Mouse (Mus musculus): ENCODE measurements around the gene Sars2. TPM values are rescaled to one million over a fixed set of nuclear protein-coding genes. Genes with fewer than 3 reads are reported as not detected.

Gene Sars2
- polyA plus RNA-seq, 1 experiment from 2014 or later, result 33.0 TPM

DNA sequence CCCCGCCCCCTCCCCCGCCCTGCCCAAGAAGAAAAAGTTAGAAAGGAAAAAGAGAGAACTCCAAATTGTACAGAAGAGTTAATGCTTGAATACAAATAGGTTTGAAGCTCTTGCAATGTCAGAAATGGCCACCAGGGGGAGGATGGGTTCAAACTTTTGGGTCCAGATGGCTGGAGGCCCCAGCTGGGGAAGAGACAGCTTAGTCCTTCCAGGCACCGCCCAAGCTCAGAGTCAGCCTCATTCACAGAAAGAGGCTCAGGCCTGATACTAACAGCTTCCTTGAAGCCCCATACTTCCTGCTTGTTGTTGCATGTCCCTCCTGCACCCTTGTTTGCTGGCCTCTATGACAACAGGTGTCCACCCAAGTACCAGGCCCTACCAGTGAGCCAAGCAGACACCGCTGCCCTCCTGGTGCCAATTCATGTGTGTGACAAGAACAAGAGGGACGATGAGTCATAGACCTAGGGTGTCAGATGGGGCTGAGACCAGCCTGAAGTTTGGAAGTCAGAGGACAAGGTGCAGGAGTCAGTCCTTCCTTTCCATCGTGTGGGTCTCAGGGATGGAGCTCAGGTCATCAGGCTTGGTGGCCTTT, 38.4 kb downstream of the Sars2 start:
- Histone ChIP-seq H3K9ac (ENCODE audit: low read depth, low read length) (no peak overlapping the region), H3K27me3 (ENCODE audit: control insufficient read depth, insufficient read depth, low read length) (no peaks in the 10 kb centered on the region), H3K27ac (ENCODE audit: low read depth, low read length) (no peak overlapping the region), H3K4me1 (ENCODE audit: control insufficient read depth, insufficient read depth, low read length) (peaks cover 6% of the 10 kb centered on the region), H3K36me3 (ENCODE audit: control insufficient read depth, insufficient read depth, low read length) (peaks cover 3% of the 10 kb centered on the region; the same call in 1 of the 2 replicates), H3K9me3 (ENCODE audit: control insufficient read depth, low read length) (no peaks in the 10 kb centered on the region), H3K4me3 (ENCODE audit: low read length) (no peak overlapping the region), H3K4me2 (replicated peaks; ENCODE audit: low read depth, low read length) (no peak overlapping the region)
- WGBS, result 48% methylated on average over 6 of the region's 6 CpGs
- peak; percentile 58; the same call in 1 of the 2 replicates for ATAC-seq (ENCODE audit: low FRiP score, low TSS enrichment)

DNA sequence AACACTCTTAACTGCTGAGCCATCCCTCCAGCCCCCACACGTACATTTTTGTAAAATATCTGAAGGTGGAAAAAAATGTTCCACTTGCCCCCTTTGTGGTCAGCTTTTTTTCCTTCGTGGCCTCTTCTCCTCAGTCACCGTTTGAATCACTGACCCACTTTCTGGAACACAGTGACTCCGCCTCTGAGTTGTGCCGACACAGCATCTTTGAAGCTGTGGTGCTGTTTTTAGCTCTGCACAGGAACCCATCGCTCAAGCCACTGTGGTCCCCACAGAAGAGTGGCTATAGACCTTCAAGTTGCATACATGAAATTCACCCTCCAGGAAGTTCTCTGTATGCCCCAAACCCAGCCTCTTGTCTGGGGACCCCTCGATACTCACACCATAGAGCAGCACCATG, 39.1 kb downstream of the Sars2 start:
- Histone ChIP-seq H3K9ac (ENCODE audit: low read depth, low read length) (no peak overlapping the region), H3K27me3 (ENCODE audit: control insufficient read depth, insufficient read depth, low read length) (no peaks in the 10 kb centered on the region), H3K4me3 (ENCODE audit: low read length) (no peak overlapping the region), H3K4me1 (ENCODE audit: control insufficient read depth, insufficient read depth, low read length) (peaks cover 6% of the 10 kb centered on the region), H3K4me2 (replicated peaks; ENCODE audit: low read depth, low read length) (no peak overlapping the region), H3K27ac (ENCODE audit: low read depth, low read length) (no peak overlapping the region), H3K36me3 (ENCODE audit: control insufficient read depth, insufficient read depth, low read length) (peaks cover 3% of the 10 kb centered on the region; the same call in 1 of the 2 replicates), H3K9me3 (ENCODE audit: control insufficient read depth, low read length) (no peaks in the 10 kb centered on the region)
- no peak for ATAC-seq (ENCODE audit: low FRiP score, low TSS enrichment)
- WGBS, result 77% methylated on average over 7 of the region's 7 CpGs

DNA sequence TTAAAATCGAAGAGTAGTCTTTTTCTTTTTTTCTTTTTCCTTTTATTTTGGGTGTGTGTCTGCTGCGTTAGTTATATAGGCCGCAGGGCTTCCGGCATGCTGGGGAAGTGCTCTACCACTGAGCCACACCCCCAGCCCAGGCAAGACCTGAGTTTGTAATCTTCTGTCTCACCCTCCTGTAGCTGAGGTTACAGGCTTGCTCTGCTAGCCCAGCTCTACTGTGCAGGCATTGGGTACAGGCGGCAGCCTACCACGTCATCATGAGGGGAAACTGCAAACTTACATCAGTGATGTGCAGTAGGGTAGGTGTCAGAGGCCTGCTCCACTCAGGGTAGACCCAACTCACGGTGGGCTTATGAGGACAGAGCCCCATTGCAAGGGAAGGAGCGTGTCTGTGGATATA, 39.5 kb downstream of the Sars2 start:
- 90% methylated on average over 8 of the region's 8 CpGs for WGBS
- Histone ChIP-seq H3K9ac (ENCODE audit: low read depth, low read length) (no peak overlapping the region), H3K27ac (ENCODE audit: low read depth, low read length) (no peak overlapping the region), H3K27me3 (ENCODE audit: control insufficient read depth, insufficient read depth, low read length) (no peaks in the 10 kb centered on the region), H3K4me3 (ENCODE audit: low read length) (no peak overlapping the region), H3K36me3 (ENCODE audit: control insufficient read depth, insufficient read depth, low read length) (peaks cover 3% of the 10 kb centered on the region; the same call in 1 of the 2 replicates), H3K4me2 (replicated peaks; ENCODE audit: low read depth, low read length) (no peak overlapping the region), H3K4me1 (ENCODE audit: control insufficient read depth, insufficient read depth, low read length) (peaks cover 6% of the 10 kb centered on the region), H3K9me3 (ENCODE audit: control insufficient read depth, low read length) (no peaks in the 10 kb centered on the region)
- ATAC-seq (ENCODE audit: low FRiP score, low TSS enrichment), result no peak

- 77% methylated on average over 5 of the region's 5 CpGs for WGBS
- no peak overlapping the region for H3K4me3 ChIP-seq (ENCODE audit: low read length)
- H3K4me2 ChIP-seq (replicated peaks; ENCODE audit: low read depth, low read length), result no peak overlapping the region
- no peak overlapping the region for H3K27ac ChIP-seq (ENCODE audit: low read depth, low read length)
- H3K9ac ChIP-seq (ENCODE audit: low read depth, low read length), result no peak overlapping the region
- no peak for ATAC-seq (ENCODE audit: low FRiP score, low TSS enrichment)
- H3K36me3 ChIP-seq (ENCODE audit: control insufficient read depth, insufficient read depth, low read length), result peaks cover 3% of the 10 kb centered on the region; the same call in 1 of the 2 replicates
- H3K27me3 ChIP-seq (ENCODE audit: control insufficient read depth, insufficient read depth, low read length), result no peaks in the 10 kb centered on the region
- H3K9me3 ChIP-seq (ENCODE audit: control insufficient read depth, low read length), result no peaks in the 10 kb centered on the region
- H3K4me1 ChIP-seq (ENCODE audit: control insufficient read depth, insufficient read depth, low read length), result peaks cover 21% of the 10 kb centered on the region
Measured at GRCm38 (mm10) chr7:28785161-28785560, 43.4 kb downstream of the Sars2 start.

- H3K36me3 ChIP-seq (ENCODE audit: control insufficient read depth, insufficient read depth, low read length), result peaks cover under 1% of the 10 kb centered on the region; the same call in 1 of the 2 replicates
- no peak for ATAC-seq (ENCODE audit: low FRiP score, low TSS enrichment)
- H3K4me2 ChIP-seq (replicated peaks; ENCODE audit: low read depth, low read length), result no peak overlapping the region
Measured at GRCm38 (mm10) chr7:28787884-28788283, 46.1 kb downstream of the Sars2 start.

DNA sequence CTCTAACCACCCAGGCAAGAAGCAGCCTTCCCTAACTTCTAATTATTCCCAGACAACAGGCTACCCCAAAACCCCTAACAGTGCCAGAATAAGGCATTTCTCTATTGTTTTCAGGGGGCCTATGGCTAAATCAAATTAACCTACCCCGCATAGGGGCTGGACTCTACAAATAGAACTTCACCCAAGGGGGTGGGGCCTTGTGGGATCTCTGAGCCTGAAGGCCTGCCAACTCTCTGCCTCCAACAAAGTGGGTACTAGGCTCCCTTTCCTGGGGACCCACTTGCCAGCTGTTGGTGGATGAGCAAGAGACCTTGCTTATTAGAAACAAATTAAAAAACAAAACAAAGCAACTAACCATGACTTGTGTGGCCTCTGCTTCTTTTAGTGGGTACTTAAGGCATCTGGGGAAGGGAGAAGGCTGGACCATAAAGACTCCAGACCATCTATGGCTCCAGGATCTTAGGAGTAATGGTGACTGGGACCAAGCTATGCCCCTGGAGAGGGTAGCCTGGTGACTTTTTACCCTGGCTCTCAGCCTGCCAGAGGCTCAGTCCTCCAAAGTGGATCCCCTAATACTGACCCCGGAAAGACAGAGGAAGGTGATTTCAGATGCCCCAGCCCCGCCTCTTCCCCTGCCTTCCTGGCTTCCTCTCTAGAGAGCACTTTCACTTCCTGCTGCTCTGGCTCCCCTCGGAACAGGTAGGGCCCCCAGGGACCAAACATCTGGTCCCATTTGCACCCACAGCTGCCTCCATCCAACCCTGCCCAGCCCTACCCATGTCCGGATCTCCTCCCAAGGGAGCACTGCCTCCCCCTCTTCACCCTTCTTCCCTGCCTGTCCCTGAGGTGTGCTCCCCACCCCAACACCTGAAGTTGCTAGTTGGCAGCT, 46.8 kb downstream of the Sars2 start, which contains the start of gene Rinl:
Rinl (plus strand) TSS at position 663 of the 889 bp plus-strand sequence.
- peaks cover 16% of the 10 kb centered on the region for H3K4me1 ChIP-seq (ENCODE audit: control insufficient read depth, insufficient read depth, low read length)
- no peak within 1 kb of the TSS for H3K9ac ChIP-seq (ENCODE audit: low read depth, low read length)
- no peak within 1 kb of the TSS for H3K4me3 ChIP-seq (ENCODE audit: low read length)
- ATAC-seq (ENCODE audit: low FRiP score, low TSS enrichment), result no peak
- H3K27ac ChIP-seq (ENCODE audit: low read depth, low read length), result peak within 1 kb of the TSS; percentile 47; the same call in 1 of the 2 replicates
- no peak within 1 kb of the TSS for H3K4me2 ChIP-seq (replicated peaks; ENCODE audit: low read depth, low read length)
- 59% methylated on average over 5 of the region's 5 CpGs for WGBS
- H3K36me3 ChIP-seq (ENCODE audit: control insufficient read depth, insufficient read depth, low read length), result no peaks in the 10 kb centered on the region; the same call in 1 of the 2 replicates
- no peaks in the 10 kb centered on the region for H3K9me3 ChIP-seq (ENCODE audit: control insufficient read depth, low read length)
- no peaks in the 10 kb centered on the region for H3K27me3 ChIP-seq (ENCODE audit: control insufficient read depth, insufficient read depth, low read length)

More at GRCm38 (mm10) chr7:28787884-28788283, 46.1 kb downstream of the Sars2 start:
- Histone ChIP-seq H3K4me1 (ENCODE audit: control insufficient read depth, insufficient read depth, low read length) (peaks cover 16% of the 10 kb centered on the region), H3K27ac (ENCODE audit: low read depth, low read length) (no peak overlapping the region), H3K9me3 (ENCODE audit: control insufficient read depth, low read length) (no peaks in the 10 kb centered on the region), H3K27me3 (ENCODE audit: control insufficient read depth, insufficient read depth, low read length) (no peaks in the 10 kb centered on the region), H3K9ac (ENCODE audit: low read depth, low read length) (no peak overlapping the region), H3K4me3 (ENCODE audit: low read length) (no peak overlapping the region)
- 95% methylated on average over 8 of the region's 9 CpGs for WGBS

- H3K9me3 ChIP-seq (ENCODE audit: control insufficient read depth, low read length), result no peaks in the 10 kb centered on the region
- H3K27me3 ChIP-seq (ENCODE audit: control insufficient read depth, insufficient read depth, low read length), result no peaks in the 10 kb centered on the region
- peak overlapping the region; percentile 47; the same call in 1 of the 2 replicates for H3K27ac ChIP-seq (ENCODE audit: low read depth, low read length)
- H3K36me3 ChIP-seq (ENCODE audit: control insufficient read depth, insufficient read depth, low read length), result no peaks in the 10 kb centered on the region; the same call in 1 of the 2 replicates
- H3K4me3 ChIP-seq (ENCODE audit: low read length), result no peak overlapping the region
- peaks cover 16% of the 10 kb centered on the region for H3K4me1 ChIP-seq (ENCODE audit: control insufficient read depth, insufficient read depth, low read length)
- no peak overlapping the region for H3K4me2 ChIP-seq (replicated peaks; ENCODE audit: low read depth, low read length)
- 53% methylated on average over 3 of the region's 3 CpGs for WGBS
- H3K9ac ChIP-seq (ENCODE audit: low read depth, low read length), result no peak overlapping the region
- ATAC-seq (ENCODE audit: low FRiP score, low TSS enrichment), result no peak
Measured at GRCm38 (mm10) chr7:28789235-28789634, 47.4 kb downstream of the Sars2 start.

DNA sequence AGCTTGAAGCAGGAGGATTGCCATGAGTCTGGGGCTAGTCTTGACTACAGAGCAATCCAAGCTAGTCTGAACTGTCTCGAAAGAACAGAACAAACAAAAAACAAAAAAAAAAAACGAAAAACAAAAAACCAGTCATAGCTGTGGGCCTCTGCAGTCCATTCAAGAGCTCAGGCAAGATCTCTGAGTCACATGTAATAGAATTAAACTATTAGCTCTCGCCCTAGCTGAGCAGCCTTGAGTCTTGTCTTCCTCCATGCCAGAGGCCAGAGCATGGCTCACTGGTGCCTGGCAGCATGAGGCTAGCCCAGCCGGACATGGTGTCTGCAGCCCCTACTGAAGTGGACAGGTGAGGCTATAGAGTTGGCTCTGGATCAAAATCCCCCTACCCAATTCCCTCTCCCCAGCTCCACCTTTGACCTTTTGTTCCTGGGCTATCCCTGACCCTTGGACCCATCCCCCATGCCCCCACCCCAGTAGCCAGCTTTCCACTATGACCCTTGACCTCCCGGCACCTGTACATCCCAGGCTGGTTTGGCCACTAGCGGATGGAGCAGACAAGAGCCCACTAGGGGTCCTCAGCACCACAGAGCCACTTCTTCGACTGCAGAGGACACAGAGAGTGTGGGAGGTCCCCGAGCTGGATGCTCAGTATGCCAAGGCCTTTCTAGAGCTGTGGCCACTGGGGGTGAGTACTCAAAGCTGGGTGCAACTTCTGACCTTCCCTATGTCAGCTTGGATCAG, 48.4 kb downstream of the Sars2 start:
- H3K9ac ChIP-seq (ENCODE audit: low read depth, low read length), result no peak overlapping the region
- no peak overlapping the region for H3K4me3 ChIP-seq (ENCODE audit: low read length)
- 51% methylated on average over 8 of the region's 8 CpGs for WGBS
- no peak overlapping the region for H3K4me2 ChIP-seq (replicated peaks; ENCODE audit: low read depth, low read length)
- H3K27me3 ChIP-seq (ENCODE audit: control insufficient read depth, insufficient read depth, low read length), result no peaks in the 10 kb centered on the region
- ATAC-seq (ENCODE audit: low FRiP score, low TSS enrichment), result peak; percentile 67
- H3K9me3 ChIP-seq (ENCODE audit: control insufficient read depth, low read length), result no peaks in the 10 kb centered on the region
- H3K4me1 ChIP-seq (ENCODE audit: control insufficient read depth, insufficient read depth, low read length), result peaks cover 16% of the 10 kb centered on the region
- H3K36me3 ChIP-seq (ENCODE audit: control insufficient read depth, insufficient read depth, low read length), result no peaks in the 10 kb centered on the region; the same call in 1 of the 2 replicates
- H3K27ac ChIP-seq (ENCODE audit: low read depth, low read length), result 0 out of 2 replicates have a peak overlapping the region, but pooled peaks have one; percentile 30
